Comparison of ENCODE assay signal across 22 mouse cellular contexts in genomic region chr4:124036483-124036882, GRCm38 (mm10).
DNase-seq lines count a peak whose midpoint lies in the region; ATAC-seq and TF ChIP-seq lines count a peak whose summit lies in the region.
"Had no signal": no experiment of that assay in that cellular context is flagged by ENCODE, and none has a peak within 500 bp of the region (broad histone marks: within the 10 kb centered on the region; RNA-seq: fewer than 3 reads in every experiment).

No protein-coding gene starts in this region.

- no peaks in the 10 kb centered on the region for H3K9me3 ChIP-seq in hindbrain, embryonic 11.5 days (ENCODE audit: control insufficient read depth, low read length)
- H3K9me3 ChIP-seq in midbrain, embryonic 13.5 days: no peaks in the 10 kb centered on the region
- no peaks in the 10 kb centered on the region for H3K9me3 ChIP-seq in heart, embryonic 11.5 days (replicated peaks; ENCODE audit: control insufficient read depth, low read length)
- H3K9me3 ChIP-seq: G1E; heart, embryonic 12.5 days; liver, embryonic 12.5 days; stomach, embryonic 15.5 days had no signal

- ATAC-seq in hindbrain, embryonic 11.5 days (ENCODE audit: low FRiP score): no peak
- no peak for ATAC-seq in midbrain, embryonic 13.5 days
- ATAC-seq in heart, embryonic 11.5 days (replicated peaks; ENCODE audit: insufficient number of reproducible peaks, low FRiP score, low TSS enrichment): no peak
- ATAC-seq: intestine, embryonic 16.5 days; liver, embryonic 12.5 days had no signal

- no peaks in the 10 kb centered on the region for H3K27me3 ChIP-seq in hindbrain, embryonic 11.5 days (ENCODE audit: control insufficient read depth, insufficient read depth, low read length)
- no peaks in the 10 kb centered on the region; the same call in 1 of the 2 replicates for H3K27me3 ChIP-seq in midbrain, embryonic 13.5 days
- H3K27me3 ChIP-seq in heart, embryonic 11.5 days (ENCODE audit: control insufficient read depth, insufficient read depth, low read length): peaks cover 7% of the 10 kb centered on the region
- H3K27me3 ChIP-seq: stomach, embryonic 15.5 days had no signal

- no peak overlapping the region for H3K9ac ChIP-seq in hindbrain, embryonic 11.5 days (ENCODE audit: low read depth, low read length)
- no peak overlapping the region for H3K9ac ChIP-seq in midbrain, embryonic 13.5 days (replicated peaks)
- H3K9ac ChIP-seq in heart, embryonic 11.5 days (ENCODE audit: low read depth, low read length): no peak overlapping the region
- H3K9ac ChIP-seq: heart, embryonic 12.5 days; liver, embryonic 12.5 days; lung, embryonic 14.5 days; stomach, embryonic 15.5 days had no signal

- DNase-seq in ES-CJ7 (ENCODE audit: low read depth, low spot score): peak; percentile 20
- DNase-seq in brain, embryonic 14.5 days (ENCODE audit: low read depth): peak; percentile 75
- peak; percentile 25 for DNase-seq in hindbrain, embryonic 11.5 days (ENCODE audit: low spot score)
- DNase-seq in thymus, postnatal 36 days: no peak
- no peak for DNase-seq in urinary bladder, postnatal 25 days (ENCODE audit: low spot score)
- DNase-seq in thymus, postnatal 14 days: no peak
- DNase-seq: cerebellum, adult 11 months; cerebellum, postnatal 36 days; gastrocnemius, postnatal 36 days; heart, postnatal 36 days had no signal

- 56% methylated on average over 12 of the region's 12 CpGs for WGBS in hindbrain, embryonic 11.5 days
- 53% methylated on average over 12 of the region's 12 CpGs for WGBS in midbrain, embryonic 13.5 days
- WGBS in heart, embryonic 11.5 days (ENCODE audit: insufficient replicate concordance): 62% methylated on average over 12 of the region's 12 CpGs

- H3K27ac ChIP-seq in hindbrain, embryonic 11.5 days (ENCODE audit: low read depth, low read length): no peak overlapping the region
- H3K27ac ChIP-seq in midbrain, embryonic 13.5 days: peak overlapping the region; percentile 96
- no peak overlapping the region for H3K27ac ChIP-seq in heart, embryonic 11.5 days (ENCODE audit: low read depth, low read length)
- H3K27ac ChIP-seq: kidney, postnatal 0 days; liver, embryonic 12.5 days; macrophage; stomach, embryonic 15.5 days had no signal

- no peak for TF ChIP-seq CTCF in brain, embryonic 14.5 days (IDR thresholded peaks at IDR 0.05; ENCODE audit: borderline replicate concordance, extremely low read depth, insufficient read depth, insufficient read length)

- H3K4me3 ChIP-seq in hindbrain, embryonic 11.5 days (ENCODE audit: low read depth, low read length): no peak overlapping the region
- H3K4me3 ChIP-seq in midbrain, embryonic 13.5 days (replicated peaks): no peak overlapping the region
- no peak overlapping the region for H3K4me3 ChIP-seq in heart, embryonic 11.5 days (ENCODE audit: low read depth, low read length)
- H3K4me3 ChIP-seq: erythroblast, embryonic 14.5 days; heart, embryonic 12.5 days; liver, embryonic 12.5 days; myocyte; stomach, embryonic 15.5 days had no signal

- H3K36me3 ChIP-seq in hindbrain, embryonic 11.5 days (ENCODE audit: control insufficient read depth, insufficient read depth, low read length): no peaks in the 10 kb centered on the region
- H3K36me3 ChIP-seq in midbrain, embryonic 13.5 days: no peaks in the 10 kb centered on the region
- H3K36me3 ChIP-seq in heart, embryonic 11.5 days (ENCODE audit: control insufficient read depth, insufficient read depth, low read length): no peaks in the 10 kb centered on the region
- H3K36me3 ChIP-seq: G1E; heart, embryonic 12.5 days; liver, embryonic 12.5 days; stomach, embryonic 15.5 days had no signal

- no peak for TF ChIP-seq POLR2A in brain, embryonic 14.5 days (IDR thresholded peaks at IDR 0.05; ENCODE audit: borderline replicate concordance, extremely low read depth, insufficient read depth, insufficient read length, poor library complexity, severe bottlenecking)

- peaks cover 2% of the 10 kb centered on the region for H3K4me1 ChIP-seq in hindbrain, embryonic 11.5 days (replicated peaks; ENCODE audit: control insufficient read depth, insufficient read depth, low read length)
- peaks cover 52% of the 10 kb centered on the region for H3K4me1 ChIP-seq in midbrain, embryonic 13.5 days (replicated peaks)
- no peaks in the 10 kb centered on the region for H3K4me1 ChIP-seq in heart, embryonic 11.5 days (ENCODE audit: control insufficient read depth, insufficient read depth, low read length)
- H3K4me1 ChIP-seq: liver, embryonic 12.5 days had no signal

- H3K4me2 ChIP-seq in hindbrain, embryonic 11.5 days (replicated peaks; ENCODE audit: low read depth, low read length): no peak overlapping the region
- no peak overlapping the region for H3K4me2 ChIP-seq in midbrain, embryonic 13.5 days (replicated peaks)
- no peak overlapping the region for H3K4me2 ChIP-seq in heart, embryonic 11.5 days
- H3K4me2 ChIP-seq: liver, embryonic 12.5 days; lung, embryonic 14.5 days; stomach, embryonic 15.5 days had no signal

Comparison
In these comparisons a context has a peak if more than half of its experiments do, and no peak if none do; other contexts are left out.
1. DNase-seq: peak in ES-CJ7 (single experiment), brain, embryonic 14.5 days (single experiment) and hindbrain, embryonic 11.5 days (single experiment); none in thymus, postnatal 36 days (0 of 2), urinary bladder, postnatal 25 days (single experiment) and thymus, postnatal 14 days (single experiment).